Mouse (Mus musculus) stomach, postnatal 0 days (tissue): ENCODE results near the gene Pfkfb3. TPM values are rescaled to one million over a fixed set of nuclear protein-coding genes. Genes with fewer than 3 reads are reported as not detected.
A peak's percentile ranks its signal among the peaks of the same experiment; 100 is the strongest.

Experiments
- ATAC-seq: fragments of 200-750 bp; cut with Nextera tagmentation; 2 replicates; pipeline ENCODE4 v1.8.0; 2017; ENCODE audit not compliant: low FRiP score, low TSS enrichment
- DNase-seq: peaks from one replicate; pipeline ENCODE4 v3.0.0-alpha.2; 2016; ENCODE audit warnings: low spot score
- H3K27ac ChIP-seq: fragments of 300-500 bp; sonication (generic); replicated peaks from 2 replicates; pipeline ENCODE4 v1.5.1; 2014; ENCODE audit warnings: mild to moderate bottlenecking, control low read depth
- H3K27me3 ChIP-seq: fragments of 300-500 bp; sonication (generic); 2 replicates; pipeline ENCODE4 v1.6.1; 2014; ENCODE audit warnings: low read length; ENCODE audit not compliant: control insufficient read depth, insufficient read depth
- H3K36me3 ChIP-seq: fragments of 300-500 bp; sonication (generic); 2 replicates; pipeline ENCODE4 v1.6.1; 2014; ENCODE audit warnings: low read length, mixed read lengths; ENCODE audit not compliant: control insufficient read depth, insufficient read depth
- H3K4me1 ChIP-seq: fragments of 300-500 bp; sonication (generic); replicated peaks from 2 replicates; pipeline ENCODE4 v1.6.1; 2014; ENCODE audit warnings: antibody characterized with exemption; ENCODE audit not compliant: control insufficient read depth, insufficient read depth
- H3K4me2 ChIP-seq: fragments of 300-500 bp; sonication (generic); replicated peaks from 2 replicates; pipeline ENCODE4 v1.6.1; 2014; ENCODE audit warnings: low read depth, mild to moderate bottlenecking, control low read depth, moderate library complexity
- H3K4me3 ChIP-seq: fragments of 300-500 bp; sonication (generic); 2 replicates; pipeline ENCODE4 v1.5.1; 2014; ENCODE audit warnings: low read depth, low read length, control low read depth
- H3K9ac ChIP-seq: fragments of 300-500 bp; sonication (generic); 2 replicates; pipeline ENCODE4 v1.6.1; 2014; ENCODE audit warnings: mild to moderate bottlenecking, low read length, control low read depth, mixed read lengths
- H3K9me3 ChIP-seq: fragments of 300-500 bp; sonication (generic); 2 replicates; pipeline ENCODE4 v1.6.1; 2016; ENCODE audit warnings: low read length; ENCODE audit not compliant: control insufficient read depth
- CTCF ChIP-seq: IDR thresholded peaks from 2 replicates; pipeline ENCODE4 v1.5.1; 2016; ENCODE audit warnings: antibody characterized with exemption, low read depth, mild to moderate bottlenecking, moderate library complexity
- EP300 ChIP-seq: optimal IDR thresholded peaks from 2 replicates; pipeline ENCODE3; 2016; ENCODE audit warnings: antibody characterized with exemption
- WGBS: fragments of 180-500 bp; shearing (Covaris S2); extraction: QIAGEN DNeasy Blood & Tissue Kit; methylation state at CpG from one replicate; pipeline ENCODE4 v1.1.7; 2014; 5-methylcytosine and 5-hydroxymethylcytosine counted together
- polyA plus RNA-seq: library from polyadenylated mRNA; unstranded; fragments of >200 nt; fragmentation: Nextera tagmentation; extraction: Ambion mirVana; gene quantifications from 2 replicates; pipeline ENCODE4 v1.2.1, GENCODE M21; 2015

Pfkfb3 gene
- polyA plus RNA-seq, 1 experiment from 2014 or later = 5.5 TPM

DNA sequence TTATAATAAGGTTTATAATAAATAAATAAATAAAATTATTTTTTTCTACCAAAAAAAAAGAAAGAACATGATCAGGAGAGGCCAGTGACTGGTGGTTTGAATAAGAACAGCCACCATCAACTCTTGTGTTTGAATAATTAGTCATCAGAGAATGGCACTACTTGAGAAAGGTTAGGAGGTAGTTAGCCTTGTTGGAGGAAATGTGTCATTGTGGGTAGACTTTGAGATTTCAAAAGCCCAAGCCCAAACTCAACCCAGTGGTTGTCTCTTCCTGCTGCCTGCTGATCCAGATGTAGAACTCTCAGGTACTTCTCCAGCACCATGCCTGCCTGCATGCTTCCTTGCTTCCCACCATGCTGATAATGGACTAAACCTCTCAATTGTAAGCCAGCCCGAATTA is 41.8 kb downstream of the Pfkfb3 start:
- H3K27ac ChIP-seq = no peak overlapping the region
- no peaks in the 10 kb centered on the region for H3K9me3 ChIP-seq
- DNase-seq = no peak
- no peak for ATAC-seq
- no peak overlapping the region for H3K4me3 ChIP-seq
- H3K36me3 ChIP-seq = no peaks in the 10 kb centered on the region
- no peak for TF ChIP-seq CTCF
- no peak for TF ChIP-seq EP300
- no peaks in the 10 kb centered on the region for H3K4me1 ChIP-seq
- 88% methylated on average over 1 of the region's 1 CpGs for WGBS
- H3K4me2 ChIP-seq = no peak overlapping the region
- H3K9ac ChIP-seq = no peak overlapping the region
- no peaks in the 10 kb centered on the region for H3K27me3 ChIP-seq

DNA sequence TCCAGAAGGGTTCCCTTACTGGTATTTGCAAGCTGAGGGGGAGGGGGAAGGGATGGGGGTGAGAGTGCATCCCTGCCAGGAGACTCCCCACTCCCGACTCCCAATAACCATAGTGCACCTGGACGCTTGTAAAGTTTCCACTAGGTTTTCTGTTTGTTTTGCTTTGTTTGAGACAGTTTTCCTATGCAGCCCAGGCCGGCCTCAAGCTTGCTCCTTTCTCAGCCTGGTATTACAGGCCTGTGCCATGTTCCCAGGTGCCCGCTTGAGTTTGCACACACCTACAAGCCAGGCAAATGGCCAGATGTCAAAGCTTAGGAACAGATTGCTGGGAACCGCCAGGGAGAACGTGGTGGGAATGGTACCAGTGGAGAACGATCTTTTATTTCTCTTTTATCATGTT is 50.1 kb downstream of the Pfkfb3 start:
- WGBS = 33% methylated on average over 7 of the region's 7 CpGs
- no peak for ATAC-seq
- Histone ChIP-seq H3K27me3 (no peaks in the 10 kb centered on the region), H3K9me3 (no peaks in the 10 kb centered on the region), H3K4me3 (peak overlapping the region; percentile 60; the same call in 1 of the 2 replicates), H3K27ac (peak overlapping the region; percentile 71; the same call in 1 of the 2 replicates), H3K9ac (no peak overlapping the region; the same call in 1 of the 2 replicates), H3K36me3 (no peaks in the 10 kb centered on the region), H3K4me2 (peak overlapping the region; percentile 89), H3K4me1 (peaks cover 6% of the 10 kb centered on the region; the same call in 1 of the 2 replicates)
- DNase-seq = peak; percentile 30
- TF ChIP-seq CTCF (no peak), EP300 (no peak)

DNA sequence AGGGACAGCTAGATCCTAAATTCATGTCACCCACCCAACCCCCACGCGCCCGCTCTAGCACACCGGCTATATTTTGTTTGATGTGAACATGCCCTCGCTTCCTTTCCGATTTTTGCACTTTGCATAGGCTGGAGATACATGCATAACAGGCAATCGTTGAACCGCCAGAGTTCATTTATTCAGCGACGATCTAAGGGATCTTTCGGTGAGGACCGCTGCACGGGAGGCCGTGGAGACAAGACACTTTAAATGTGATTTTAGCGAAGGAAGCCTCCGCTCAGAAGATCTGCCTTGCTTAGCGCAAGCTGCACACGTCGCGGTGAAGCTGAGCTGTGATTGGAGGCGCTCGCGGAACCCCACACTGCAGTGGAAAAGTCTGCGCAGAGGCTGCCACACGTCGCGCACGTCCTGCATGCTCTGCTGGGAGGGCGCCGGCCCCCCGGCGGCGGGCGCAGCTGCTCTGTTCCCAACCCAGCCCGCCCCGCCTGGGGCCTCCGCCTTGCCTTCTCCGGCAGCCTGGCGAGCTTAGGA is 50.9 kb downstream of the Pfkfb3 start:
- DNase-seq = peak; percentile 81
- peaks cover 6% of the 10 kb centered on the region; the same call in 1 of the 2 replicates for H3K4me1 ChIP-seq
- H3K4me2 ChIP-seq = peak overlapping the region; percentile 89
- peak; percentile 63 for ATAC-seq
- H3K9me3 ChIP-seq = no peaks in the 10 kb centered on the region
- H3K9ac ChIP-seq = peak overlapping the region; percentile 54
- H3K27me3 ChIP-seq = no peaks in the 10 kb centered on the region
- H3K36me3 ChIP-seq = no peaks in the 10 kb centered on the region
- peak overlapping the region; percentile 60 for H3K4me3 ChIP-seq
- peak overlapping the region; percentile 71 for H3K27ac ChIP-seq
- TF ChIP-seq CTCF = peak; percentile 29; the same call in 1 of the 2 replicates
- no peak for TF ChIP-seq EP300
- WGBS = under 1% methylated on average over 39 of the region's 39 CpGs

DNA sequence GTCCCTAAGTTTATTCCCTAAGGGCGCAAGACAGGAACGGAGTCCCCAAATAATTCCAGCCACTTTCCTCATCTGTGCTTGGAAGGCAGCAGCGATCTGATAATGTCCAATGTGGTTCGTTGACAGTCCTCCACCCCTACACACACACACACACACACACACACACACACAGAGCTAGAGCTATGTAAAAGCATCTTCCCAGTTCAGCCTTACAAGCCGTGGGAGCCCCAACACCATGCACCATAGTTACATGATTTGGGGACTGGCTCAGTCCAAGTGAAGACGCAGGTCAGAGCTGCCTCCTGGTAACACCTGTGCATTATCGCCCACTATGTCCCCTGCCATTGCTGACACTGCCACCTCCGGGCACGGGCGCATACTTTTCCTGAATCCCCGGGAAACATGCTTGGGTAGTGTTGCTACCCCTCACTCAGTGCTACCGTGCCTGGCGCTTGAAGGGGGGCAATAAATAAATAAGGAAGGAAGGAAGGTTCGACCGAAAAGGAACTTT is 51.6 kb downstream of the Pfkfb3 start:
- Histone ChIP-seq H3K27me3 (no peaks in the 10 kb centered on the region), H3K4me1 (peaks cover 6% of the 10 kb centered on the region; the same call in 1 of the 2 replicates), H3K9ac (peak overlapping the region; percentile 54), H3K27ac (peak overlapping the region; percentile 92; the same call in 1 of the 2 replicates), H3K36me3 (no peaks in the 10 kb centered on the region), H3K9me3 (no peaks in the 10 kb centered on the region), H3K4me3 (peak overlapping the region; percentile 60), H3K4me2 (peak overlapping the region; percentile 89)
- DNase-seq = peak; percentile 28
- TF ChIP-seq EP300 = no peak
- no peak for TF ChIP-seq CTCF
- 0 out of 2 replicates have a peak, but pooled peaks have one; percentile 3 for ATAC-seq
- WGBS = under 1% methylated on average over 15 of the region's 15 CpGs

DNA sequence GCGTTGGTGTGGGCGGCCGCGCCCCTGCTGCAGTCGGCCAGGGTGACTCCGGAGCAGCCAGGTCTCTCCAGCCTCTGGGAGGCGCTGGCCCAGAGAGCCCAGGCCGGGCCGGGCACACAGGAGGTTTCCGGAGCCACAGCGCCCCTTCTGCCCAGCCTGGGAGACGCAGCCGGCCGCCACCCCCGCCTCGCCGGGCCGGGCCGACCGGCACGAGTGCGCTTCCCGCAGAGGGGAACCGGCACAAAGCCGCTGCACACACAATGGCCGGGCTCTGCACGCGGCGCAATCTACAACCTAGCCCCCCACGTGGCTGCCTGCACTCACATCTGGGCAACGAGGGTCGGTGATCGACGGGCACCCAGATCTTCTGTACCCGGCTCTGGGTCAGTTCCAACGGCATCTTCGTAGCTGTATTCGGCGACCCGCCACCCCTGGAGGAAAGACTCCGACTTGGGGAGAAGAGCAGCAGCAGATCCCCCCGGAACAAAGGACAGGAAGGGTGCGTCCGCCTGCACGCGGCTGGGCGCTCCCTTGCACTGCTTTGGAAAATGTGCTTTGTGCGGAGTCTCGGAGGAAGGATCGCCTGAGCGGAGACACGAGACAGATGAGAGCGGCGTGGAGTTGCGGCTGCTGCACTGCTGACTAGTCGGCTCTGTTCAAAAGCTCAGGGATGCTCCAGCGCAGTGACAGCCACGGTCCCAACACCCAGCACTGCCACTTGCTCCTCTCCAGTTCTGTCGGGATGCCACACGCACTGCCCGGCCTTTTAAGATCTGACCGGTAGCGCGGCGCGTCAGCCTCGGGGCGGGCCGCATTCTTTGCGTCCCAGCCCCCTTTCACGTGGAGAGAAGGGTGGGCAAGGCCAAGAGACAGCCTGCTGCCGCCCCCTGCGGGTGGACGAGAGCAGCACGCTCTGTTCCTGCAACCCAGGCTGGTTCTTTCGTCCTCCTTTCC is 52.3 kb downstream of the Pfkfb3 start:
- Histone ChIP-seq H3K27ac (peak overlapping the region; percentile 92), H3K4me3 (peak overlapping the region; percentile 60), H3K9me3 (no peaks in the 10 kb centered on the region), H3K27me3 (no peaks in the 10 kb centered on the region), H3K4me2 (peak overlapping the region; percentile 89), H3K36me3 (no peaks in the 10 kb centered on the region), H3K4me1 (peaks cover 6% of the 10 kb centered on the region; the same call in 1 of the 2 replicates), H3K9ac (peak overlapping the region; percentile 70)
- DNase-seq (peak; percentile 94), ATAC-seq (peak; percentile 93)
- 0% methylated on average over 76 of the region's 76 CpGs for WGBS
- TF ChIP-seq CTCF (peak; percentile 95), EP300 (peak; percentile 29)
